ENCODE assay signal across 8 mouse cellular contexts in genomic region chr13:100651439-100652186, GRCm38 (mm10). TPM values are rescaled to one million over a fixed set of nuclear protein-coding genes. Genes with fewer than 3 reads are reported as not detected.
A peak's percentile ranks its signal among the peaks of the same experiment; 100 is the strongest.
DNase-seq lines count a peak whose midpoint lies in the region; ATAC-seq and TF ChIP-seq lines count a peak whose summit lies in the region.

Gene Taf9, plus strand, starts transcription at chr13:100651579.

- TF ChIP-seq EP300 in liver, embryonic 14.5 days (IDR thresholded peaks at IDR 0.05; ENCODE audit: low read depth): no peak; the same call in 1 of the 2 replicates

- under 1% methylated on average over 43 of the region's 63 CpGs for WGBS in hindbrain, embryonic 11.5 days
- under 1% methylated on average over 57 of the region's 63 CpGs for WGBS in liver, embryonic 14.5 days (ENCODE audit: insufficient replicate concordance)

- H3K4me3 ChIP-seq in gastrocnemius, adult 2 months: peak within 1 kb of the TSS; percentile 98
- peak within 1 kb of the TSS; percentile 92 for H3K4me3 ChIP-seq in hindbrain, embryonic 11.5 days (ENCODE audit: low read depth, low read length)
- peak within 1 kb of the TSS; percentile 97 to 99 for H3K4me3 ChIP-seq in liver, embryonic 14.5 days (ENCODE audit: insufficient read depth in 1 of 2, low read depth in 2 of 2, low read length in 2 of 2)

- DNase-seq in gastrocnemius, adult 2 months: no peak
- DNase-seq in gastrocnemius, adult 18-20 months (ENCODE audit: low spot score): no peak
- DNase-seq in 416B (ENCODE audit: low read depth): peak; percentile 26
- no peak for DNase-seq in hindbrain, embryonic 11.5 days (ENCODE audit: low spot score)
- peak in 1 of 3 experiments; percentile 14 for DNase-seq in liver, embryonic 14.5 days (ENCODE audit: low read depth in 3 of 3, low spot score in 3 of 3)
- DNase-seq in testis, postnatal 14 days (ENCODE audit: low spot score): peak; percentile 64

- peak within 1 kb of the TSS; percentile 88 for H3K9ac ChIP-seq in hindbrain, embryonic 11.5 days (ENCODE audit: low read depth, low read length)
- peak within 1 kb of the TSS; percentile 93 for H3K9ac ChIP-seq in liver, embryonic 14.5 days (replicated peaks)

- ATAC-seq in common myeloid progenitor, adult 5-6 weeks (replicated peaks; ENCODE audit: low read depth, poor library complexity, severe bottlenecking): peak; percentile 7; the same call in 1 of the 2 replicates
- no peak; the same call in 1 of the 2 replicates for ATAC-seq in hindbrain, embryonic 11.5 days (ENCODE audit: low FRiP score)
- ATAC-seq in liver, embryonic 14.5 days (ENCODE audit: insufficient read depth): peak; percentile 70
- no peak for ATAC-seq in inflammation-experienced regulatory T-cells, adult 6 months

- intact Hi-C loops in gastrocnemius, adult 2 months (cut with DNase I): loop anchor here (10.0 kb wide), 1 partner anchor 547 kb away; the partner anchor contains the start of genes Bdp1 and Serf1

- H3K36me3 ChIP-seq in hindbrain, embryonic 11.5 days (ENCODE audit: control insufficient read depth, insufficient read depth, low read length): no peaks in the 10 kb centered on the region
- H3K36me3 ChIP-seq in liver, embryonic 14.5 days (replicated peaks; ENCODE audit: control insufficient read depth, insufficient read depth, low read depth): peaks cover 16% of the 10 kb centered on the region

- H3K9me3 ChIP-seq in hindbrain, embryonic 11.5 days (ENCODE audit: control insufficient read depth, low read length): no peaks in the 10 kb centered on the region
- H3K9me3 ChIP-seq in liver, embryonic 14.5 days (ENCODE audit: control insufficient read depth, low read length): no peaks in the 10 kb centered on the region

- H3K4me1 ChIP-seq in hindbrain, embryonic 11.5 days (replicated peaks; ENCODE audit: control insufficient read depth, insufficient read depth, low read length): no peaks in the 10 kb centered on the region; the same call in 1 of the 2 replicates
- peaks cover 0 to 5% of the 10 kb centered on the region in 2 experiments; a peak in 2 of 4 replicates for H3K4me1 ChIP-seq in liver, embryonic 14.5 days (replicated peaks; ENCODE audit: control insufficient read depth in 2 of 2, insufficient read depth in 2 of 2, low read length in 1 of 2)

- H3K27ac ChIP-seq in gastrocnemius, adult 2 months: peak within 1 kb of the TSS; percentile 100
- peak within 1 kb of the TSS; percentile 91 for H3K27ac ChIP-seq in hindbrain, embryonic 11.5 days (ENCODE audit: low read depth, low read length)
- H3K27ac ChIP-seq in liver, embryonic 14.5 days: peak within 1 kb of the TSS; percentile 83

- H3K27me3 ChIP-seq in hindbrain, embryonic 11.5 days (ENCODE audit: control insufficient read depth, insufficient read depth, low read length): no peaks in the 10 kb centered on the region
- no peaks in the 10 kb centered on the region for H3K27me3 ChIP-seq in liver, embryonic 14.5 days (ENCODE audit: control insufficient read depth, insufficient read depth, low read length)

- no peak for TF ChIP-seq CTCF in gastrocnemius, adult 2 months (IDR thresholded peaks at IDR 0.05)
- no peak for TF ChIP-seq CTCF in liver, embryonic 14.5 days (IDR thresholded peaks at IDR 0.05; ENCODE audit: low read depth)

- peak within 1 kb of the TSS; percentile 83 for H3K4me2 ChIP-seq in hindbrain, embryonic 11.5 days (replicated peaks; ENCODE audit: low read depth, low read length)
- peak within 1 kb of the TSS; percentile 98 for H3K4me2 ChIP-seq in liver, embryonic 14.5 days (ENCODE audit: low read depth)

RNA-seq across cellular contexts. Expression of gene Taf9, which starts in this region (rescaled TPM):
- 1 to 10 TPM in 1 of 2 experiments, under 1 TPM in 1; 0.56 to 7.4 TPM for total RNA-seq in gastrocnemius, adult 2 months (2021)
- total RNA-seq in gastrocnemius, adult 18-20 months (2021): 1 to 10 TPM; 7.1 to 7.2 TPM
- 25.9 and 47.9 TPM in 2 replicates for total RNA-seq in common myeloid progenitor, adult 5-6 weeks (2017)
- 22.4 and 22.6 TPM in 2 replicates for polyA plus RNA-seq in hindbrain, embryonic 11.5 days (2014; fragmentation: Nextera tagmentation; extraction: Ambion mirVana)
- polyA plus RNA-seq in liver, embryonic 14.5 days (2012; rRNA removed): 5.5 and 10.0 TPM in 2 replicates
- polyA plus RNA-seq in liver, embryonic 14.5 days (2014; fragmentation: Nextera tagmentation; extraction: Ambion mirVana): 18.0 and 20.8 TPM in 2 replicates
- polyA plus RNA-seq in inflammation-experienced regulatory T-cells, adult 6 months (2017; shearing (Covaris generic)): 10 to 100 TPM in 1 of 3 experiments, 1 to 10 TPM in 2; 3.3 to 21.7 (median 9.0) TPM

Comparison
In these comparisons a context has a peak if more than half of its experiments do, and no peak if none do; other contexts are left out.
1. DNase-seq: peak in 416B (single experiment) and testis, postnatal 14 days (single experiment); none in gastrocnemius, adult 2 months (single experiment), gastrocnemius, adult 18-20 months (single experiment) and hindbrain, embryonic 11.5 days (single experiment).
2. ATAC-seq: peak in common myeloid progenitor, adult 5-6 weeks (single experiment) and liver, embryonic 14.5 days (single experiment); none in hindbrain, embryonic 11.5 days (single experiment) and inflammation-experienced regulatory T-cells, adult 6 months (single experiment).
3. Peak in every context shown above with its lines, with median percentiles within 50 percentile points of each other: H3K27ac ChIP-seq and H3K4me3 ChIP-seq.